Mouse (Mus musculus): ENCODE measurements at regions not wholly inside any gene's neighbourhood (a gene's known extent, or its start where the extent isn't known, plus 50 kb on each side); places are given as distances from the start of the nearest gene placed in this dataset.

DNA sequence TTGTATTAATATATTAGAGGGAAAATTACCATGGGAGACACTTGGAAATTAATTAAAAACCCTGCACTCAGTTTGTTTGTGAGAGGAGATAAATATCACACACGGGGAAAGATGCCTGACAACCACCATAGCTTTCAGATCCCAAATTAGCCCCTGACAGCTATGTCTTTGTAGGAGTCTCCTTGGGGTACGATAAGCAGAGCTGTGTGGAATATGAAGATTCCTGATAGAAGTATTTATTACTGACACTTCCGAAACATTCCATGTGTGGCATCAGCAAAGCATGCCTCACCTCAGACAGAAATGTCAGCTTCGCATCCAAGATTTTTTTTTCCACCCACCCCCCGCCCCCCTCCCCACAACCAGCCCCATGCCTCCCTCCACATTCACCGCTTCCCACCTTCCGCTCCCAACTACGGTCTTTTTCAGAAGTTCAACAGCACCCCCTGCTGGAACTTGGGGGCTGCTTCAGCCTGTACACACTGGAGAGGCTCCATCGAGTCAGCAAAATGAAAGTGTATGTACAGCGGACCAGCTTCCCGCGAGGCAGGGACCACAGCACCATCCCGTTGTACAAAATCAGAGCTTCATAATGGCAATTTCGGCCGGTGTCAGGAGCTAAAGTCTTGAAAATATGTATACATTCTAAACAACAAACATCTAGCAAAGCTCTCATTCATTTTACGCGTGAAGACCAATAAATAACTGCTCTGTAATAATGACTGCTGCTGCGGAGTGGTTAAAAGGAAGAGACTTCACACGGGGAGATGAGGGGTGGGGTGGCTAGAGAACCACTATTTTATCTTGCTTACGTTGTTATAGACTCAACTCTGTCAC is 66.7 kb downstream of the Rwdd3 start:
- no peaks in the 10 kb centered on the region for H3K9me3 ChIP-seq (replicated peaks)
- H3K36me3 ChIP-seq = no peaks in the 10 kb centered on the region
- 0 out of 2 replicates have a peak, but pooled peaks cover 3% of the 10 kb centered on the region for H3K4me1 ChIP-seq
- peak; percentile 97 for ATAC-seq (replicated peaks; ENCODE audit: low FRiP score)
- no peaks in the 10 kb centered on the region for H3K27me3 ChIP-seq
- WGBS = 29% methylated on average over 20 of the region's 20 CpGs
- no peak overlapping the region for H3K9ac ChIP-seq
- H3K4me2 ChIP-seq = peak overlapping the region; percentile 49
- no peak overlapping the region for H3K27ac ChIP-seq
- H3K4me3 ChIP-seq (replicated peaks) = peak overlapping the region; percentile 37

DNA sequence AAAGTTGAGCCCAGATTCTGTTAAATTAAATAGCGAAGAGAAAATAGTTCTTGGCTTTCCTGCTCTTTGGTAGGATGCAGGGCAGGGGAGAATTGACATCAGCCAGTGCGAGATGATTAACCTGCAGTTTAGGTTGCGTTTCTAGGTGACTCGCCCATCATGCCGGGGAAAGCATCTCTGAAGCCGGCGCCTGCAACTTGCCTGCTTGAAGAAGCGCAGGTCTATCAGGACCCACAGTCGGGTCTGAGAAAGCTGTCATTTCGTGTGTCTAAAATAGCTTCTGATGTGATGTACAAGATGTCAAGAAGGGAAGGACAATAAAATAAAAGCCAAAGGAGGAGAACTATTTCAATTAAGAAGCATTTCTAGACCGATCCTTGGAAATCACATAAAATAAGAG is 68.6 kb downstream of the Rwdd3 start:
- H3K4me1 ChIP-seq = 0 out of 2 replicates have a peak, but pooled peaks cover 3% of the 10 kb centered on the region
- WGBS = 81% methylated on average over 11 of the region's 11 CpGs
- no peaks in the 10 kb centered on the region for H3K9me3 ChIP-seq (replicated peaks)
- no peaks in the 10 kb centered on the region for H3K36me3 ChIP-seq
- H3K4me2 ChIP-seq = no peak overlapping the region
- no peak for ATAC-seq (replicated peaks; ENCODE audit: low FRiP score)
- H3K27me3 ChIP-seq = no peaks in the 10 kb centered on the region
- H3K4me3 ChIP-seq (replicated peaks) = no peak overlapping the region
- no peak overlapping the region for H3K9ac ChIP-seq
- H3K27ac ChIP-seq = no peak overlapping the region

DNA sequence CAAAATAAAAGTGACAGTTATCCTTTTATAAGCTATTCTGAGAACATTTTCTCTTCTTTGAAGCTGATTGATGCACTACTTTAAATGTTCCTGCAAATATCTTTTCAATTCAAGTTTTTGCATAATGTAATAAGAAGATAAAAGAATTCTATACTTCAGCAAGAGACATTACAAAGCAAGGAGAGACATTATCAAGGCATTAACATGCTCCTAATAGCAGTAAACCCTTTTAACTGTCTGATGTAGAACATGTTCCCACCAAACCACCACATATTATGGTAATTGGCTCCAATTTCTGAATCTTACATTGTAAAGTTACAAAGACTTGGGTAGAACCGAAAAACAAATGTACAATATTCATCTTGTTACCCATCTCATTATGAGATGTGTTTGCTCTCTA is 69.4 kb downstream of the Rwdd3 start:
- 0 out of 2 replicates have a peak, but pooled peaks cover 3% of the 10 kb centered on the region for H3K4me1 ChIP-seq
- H3K27ac ChIP-seq = no peak overlapping the region
- ATAC-seq (replicated peaks; ENCODE audit: low FRiP score) = no peak
- H3K9ac ChIP-seq = no peak overlapping the region
- 85% methylated on average over 1 of the region's 1 CpGs for WGBS
- no peaks in the 10 kb centered on the region for H3K9me3 ChIP-seq (replicated peaks)
- H3K36me3 ChIP-seq = no peaks in the 10 kb centered on the region
- H3K27me3 ChIP-seq = no peaks in the 10 kb centered on the region
- no peak overlapping the region for H3K4me2 ChIP-seq
- no peak overlapping the region for H3K4me3 ChIP-seq (replicated peaks)

DNA sequence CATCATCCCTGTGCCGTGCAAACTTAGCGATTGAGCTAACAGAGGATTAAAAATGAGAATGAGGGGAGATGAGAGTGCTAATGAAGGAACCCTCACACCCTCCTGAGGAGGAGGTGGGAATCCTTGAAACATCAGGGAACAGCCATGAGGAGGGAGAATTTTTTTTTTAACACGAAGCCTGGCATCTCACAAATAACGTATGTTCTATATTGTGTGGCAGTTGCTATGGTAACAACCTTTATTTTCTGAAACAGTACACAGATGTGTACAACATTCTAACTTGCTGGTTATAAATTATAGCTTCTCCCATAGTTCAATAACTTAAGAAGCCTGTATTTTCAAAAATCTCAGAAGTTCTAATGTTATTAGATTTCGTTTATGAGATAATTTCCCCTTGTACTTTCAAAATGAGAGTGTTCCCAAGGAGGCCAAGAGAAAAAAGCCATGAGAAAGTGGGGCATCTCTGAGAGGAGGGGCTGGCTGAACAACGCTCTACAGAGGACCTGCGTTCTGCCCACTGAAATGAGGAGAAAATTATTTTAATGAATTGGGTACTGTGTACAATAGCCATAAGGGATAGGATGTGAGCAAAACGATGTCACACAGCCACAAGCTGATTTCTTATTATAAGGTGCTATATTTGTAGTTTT is 71.2 kb downstream of the Rwdd3 start:
- Histone ChIP-seq H3K27ac (no peak overlapping the region), H3K36me3 (no peaks in the 10 kb centered on the region), H3K4me2 (no peak overlapping the region), H3K27me3 (no peaks in the 10 kb centered on the region), H3K4me3 (replicated peaks) (no peak overlapping the region), H3K4me1 (0 out of 2 replicates have a peak, but pooled peaks cover 3% of the 10 kb centered on the region), H3K9ac (no peak overlapping the region), H3K9me3 (replicated peaks) (no peaks in the 10 kb centered on the region)
- ATAC-seq (replicated peaks; ENCODE audit: low FRiP score) = no peak
- 84% methylated on average over 8 of the region's 8 CpGs for WGBS

DNA sequence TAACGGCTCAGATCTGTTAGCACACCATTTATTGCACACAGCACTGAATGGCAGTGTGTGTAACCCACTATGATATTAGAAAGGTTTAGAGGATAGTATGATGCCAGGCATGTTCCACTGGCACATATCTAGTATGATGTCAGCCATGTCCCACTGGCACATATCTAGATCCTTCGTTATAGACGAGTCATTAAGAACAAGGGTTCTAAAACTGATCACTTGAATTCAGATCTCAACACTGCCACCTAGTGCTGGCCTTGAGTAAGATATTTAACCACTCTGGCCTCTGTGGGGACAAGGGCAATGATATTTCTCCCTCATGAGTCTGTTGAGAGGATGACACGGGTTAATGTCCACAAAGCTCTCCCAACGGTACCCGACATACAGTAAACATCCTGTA is 78.0 kb downstream of the Rwdd3 start:
- no peaks in the 10 kb centered on the region for H3K36me3 ChIP-seq
- H3K27me3 ChIP-seq = no peaks in the 10 kb centered on the region
- no peak overlapping the region for H3K27ac ChIP-seq
- H3K9me3 ChIP-seq (replicated peaks) = no peaks in the 10 kb centered on the region
- ATAC-seq (replicated peaks; ENCODE audit: low FRiP score) = no peak
- H3K9ac ChIP-seq = no peak overlapping the region
- no peak overlapping the region for H3K4me3 ChIP-seq (replicated peaks)
- no peak overlapping the region for H3K4me2 ChIP-seq
- H3K4me1 ChIP-seq = no peaks in the 10 kb centered on the region
- 38% methylated on average over 6 of the region's 6 CpGs for WGBS

DNA sequence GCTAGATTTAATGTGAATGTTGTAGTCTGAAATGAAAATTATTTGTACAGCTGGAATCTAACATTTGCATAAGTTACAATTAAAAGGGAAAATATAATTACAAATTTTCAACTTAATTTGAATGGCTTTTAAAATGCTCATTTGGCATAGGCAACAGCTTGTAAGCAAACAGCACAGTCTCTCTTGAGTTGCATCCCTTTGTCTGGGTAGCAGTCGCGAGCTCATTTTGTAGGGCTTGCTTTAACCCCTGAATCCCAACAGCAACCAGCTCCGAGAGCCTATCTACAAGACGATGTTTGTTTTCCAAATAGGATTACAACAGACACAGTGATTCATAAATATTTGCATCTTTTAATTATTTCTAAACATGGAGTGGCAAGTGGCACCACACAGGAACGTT is 82.8 kb downstream of the Rwdd3 start:
- no peak for ATAC-seq (replicated peaks; ENCODE audit: low FRiP score)
- 77% methylated on average over 5 of the region's 5 CpGs for WGBS
- Histone ChIP-seq H3K4me3 (replicated peaks) (no peak overlapping the region), H3K36me3 (no peaks in the 10 kb centered on the region), H3K27ac (no peak overlapping the region), H3K4me1 (no peaks in the 10 kb centered on the region), H3K27me3 (no peaks in the 10 kb centered on the region), H3K9me3 (replicated peaks) (no peaks in the 10 kb centered on the region), H3K4me2 (no peak overlapping the region), H3K9ac (no peak overlapping the region)

DNA sequence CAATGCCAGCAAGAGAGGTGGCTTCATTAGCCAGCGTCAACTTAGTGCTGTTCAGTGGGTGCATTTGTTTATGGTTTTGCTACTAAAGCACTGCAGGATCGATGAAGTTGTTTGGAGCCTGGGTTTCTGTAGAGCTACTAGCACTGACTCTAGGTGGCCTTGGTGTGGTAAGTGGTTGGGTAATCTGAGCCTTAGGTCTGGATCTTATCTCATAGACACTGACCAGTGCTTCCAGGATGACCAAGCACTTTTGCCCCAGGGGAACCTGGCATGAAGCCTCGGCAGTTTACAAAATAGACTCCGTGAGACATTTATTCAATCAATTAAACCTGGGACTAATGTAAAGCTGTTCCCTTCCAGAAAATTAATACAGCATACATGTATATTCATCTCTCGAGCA is 102.8 kb downstream of the Rwdd3 start:
- Histone ChIP-seq H3K36me3 (no peaks in the 10 kb centered on the region), H3K27ac (no peak overlapping the region), H3K4me3 (replicated peaks) (no peak overlapping the region), H3K9me3 (replicated peaks) (no peaks in the 10 kb centered on the region), H3K4me2 (no peak overlapping the region), H3K4me1 (no peaks in the 10 kb centered on the region), H3K27me3 (no peaks in the 10 kb centered on the region), H3K9ac (no peak overlapping the region)
- no peak for ATAC-seq (replicated peaks; ENCODE audit: low FRiP score)
- WGBS = 79% methylated on average over 5 of the region's 5 CpGs

DNA sequence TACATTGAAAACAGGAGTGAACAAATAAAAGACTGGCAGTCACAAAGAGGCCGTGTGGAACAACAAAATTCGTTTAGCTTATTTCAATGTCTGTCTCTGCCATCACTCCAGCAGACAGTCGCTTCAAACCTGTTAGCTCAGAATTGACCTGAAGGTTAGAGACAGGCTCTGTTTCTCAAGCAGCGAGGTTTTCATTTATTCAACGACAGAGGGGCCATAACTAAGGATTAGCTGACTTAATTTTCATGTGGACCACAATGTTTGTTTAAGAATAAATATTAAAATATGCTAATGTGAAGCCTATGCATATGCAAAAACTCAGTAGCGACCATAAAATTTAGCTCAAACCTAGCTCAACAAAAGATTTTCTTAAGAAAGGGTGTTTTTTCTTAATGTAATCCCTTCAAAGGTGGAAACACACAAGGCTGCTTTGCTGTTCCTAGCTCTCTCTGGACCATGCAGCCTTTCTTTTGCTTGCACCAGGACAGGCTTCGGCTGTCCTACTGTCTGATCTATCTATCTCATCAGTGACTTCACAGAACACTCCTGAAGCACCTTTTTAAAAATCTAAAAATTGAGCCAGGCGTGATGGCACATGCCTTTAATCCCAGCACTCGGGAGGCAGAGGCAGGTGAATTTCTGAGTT is 135.5 kb downstream of the Rwdd3 start:
- Histone ChIP-seq H3K36me3 (no peaks in the 10 kb centered on the region), H3K9me3 (replicated peaks) (no peaks in the 10 kb centered on the region), H3K4me3 (replicated peaks) (no peak overlapping the region), H3K27me3 (no peaks in the 10 kb centered on the region), H3K4me1 (no peaks in the 10 kb centered on the region), H3K4me2 (no peak overlapping the region), H3K9ac (no peak overlapping the region), H3K27ac (no peak overlapping the region)
- 76% methylated on average over 9 of the region's 9 CpGs for WGBS
- no peak for ATAC-seq (replicated peaks; ENCODE audit: low FRiP score)

DNA sequence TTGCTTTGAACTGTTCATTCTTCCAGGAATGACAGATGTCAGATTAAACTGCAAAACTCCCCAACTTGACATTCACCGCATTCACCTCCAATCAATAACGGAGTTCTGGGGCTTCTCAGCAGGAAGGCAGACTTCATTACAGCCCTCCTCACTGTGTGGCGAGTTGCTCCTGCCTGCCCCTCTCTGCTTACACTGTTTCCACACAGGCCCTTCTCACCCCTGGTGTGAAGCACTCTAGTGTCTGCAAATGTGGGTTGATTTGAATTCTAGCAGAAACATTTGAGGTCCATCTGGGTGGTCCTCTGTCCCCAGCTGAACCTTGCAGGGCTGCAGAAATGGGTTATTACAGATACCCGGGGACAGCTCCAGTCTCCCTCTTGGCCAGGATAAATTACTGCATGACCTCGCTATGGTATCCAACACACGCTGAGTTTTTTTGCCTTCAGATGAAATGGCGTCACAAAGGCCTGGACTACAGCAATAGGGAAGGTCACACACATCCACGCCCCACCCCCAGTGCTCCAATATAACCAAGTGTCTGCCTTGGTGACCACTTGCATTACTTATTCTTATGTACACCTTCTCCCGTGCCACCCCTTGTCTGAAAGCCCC is 145.8 kb downstream of the Rwdd3 start:
- no peak for ATAC-seq (replicated peaks; ENCODE audit: low FRiP score)
- H3K27ac ChIP-seq = no peak overlapping the region
- no peak overlapping the region for H3K4me2 ChIP-seq
- H3K36me3 ChIP-seq = no peaks in the 10 kb centered on the region
- H3K4me3 ChIP-seq (replicated peaks) = no peak overlapping the region
- no peaks in the 10 kb centered on the region for H3K4me1 ChIP-seq
- H3K9ac ChIP-seq = no peak overlapping the region
- 63% methylated on average over 9 of the region's 9 CpGs for WGBS
- H3K27me3 ChIP-seq = no peaks in the 10 kb centered on the region
- no peaks in the 10 kb centered on the region for H3K9me3 ChIP-seq (replicated peaks)

DNA sequence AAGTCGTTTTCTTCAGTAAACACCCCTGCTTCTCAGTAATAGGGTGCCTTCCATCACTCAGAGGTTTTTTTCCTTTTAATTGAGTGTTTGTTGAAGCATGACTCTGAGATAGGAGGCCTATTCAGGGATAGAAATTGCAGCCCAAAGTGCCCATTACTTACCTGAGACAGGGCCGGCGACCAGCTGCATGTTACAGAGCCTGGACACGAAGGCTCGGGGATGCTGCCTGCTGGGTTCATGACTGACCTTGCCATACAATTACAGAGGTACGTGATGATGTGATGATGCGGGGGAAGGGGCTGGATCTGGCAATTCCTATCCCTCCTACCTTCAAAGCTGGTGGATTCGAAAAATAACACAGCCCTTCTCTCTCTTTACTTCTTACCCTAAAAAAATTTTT is 146.7 kb downstream of the Rwdd3 start:
- Histone ChIP-seq H3K4me1 (no peaks in the 10 kb centered on the region), H3K9me3 (replicated peaks) (no peaks in the 10 kb centered on the region), H3K4me3 (replicated peaks) (no peak overlapping the region), H3K27me3 (no peaks in the 10 kb centered on the region), H3K4me2 (no peak overlapping the region), H3K9ac (no peak overlapping the region), H3K27ac (no peak overlapping the region), H3K36me3 (no peaks in the 10 kb centered on the region)
- ATAC-seq (replicated peaks; ENCODE audit: low FRiP score) = no peak; the same call in 1 of the 2 replicates
- WGBS = 45% methylated on average over 8 of the region's 8 CpGs

DNA sequence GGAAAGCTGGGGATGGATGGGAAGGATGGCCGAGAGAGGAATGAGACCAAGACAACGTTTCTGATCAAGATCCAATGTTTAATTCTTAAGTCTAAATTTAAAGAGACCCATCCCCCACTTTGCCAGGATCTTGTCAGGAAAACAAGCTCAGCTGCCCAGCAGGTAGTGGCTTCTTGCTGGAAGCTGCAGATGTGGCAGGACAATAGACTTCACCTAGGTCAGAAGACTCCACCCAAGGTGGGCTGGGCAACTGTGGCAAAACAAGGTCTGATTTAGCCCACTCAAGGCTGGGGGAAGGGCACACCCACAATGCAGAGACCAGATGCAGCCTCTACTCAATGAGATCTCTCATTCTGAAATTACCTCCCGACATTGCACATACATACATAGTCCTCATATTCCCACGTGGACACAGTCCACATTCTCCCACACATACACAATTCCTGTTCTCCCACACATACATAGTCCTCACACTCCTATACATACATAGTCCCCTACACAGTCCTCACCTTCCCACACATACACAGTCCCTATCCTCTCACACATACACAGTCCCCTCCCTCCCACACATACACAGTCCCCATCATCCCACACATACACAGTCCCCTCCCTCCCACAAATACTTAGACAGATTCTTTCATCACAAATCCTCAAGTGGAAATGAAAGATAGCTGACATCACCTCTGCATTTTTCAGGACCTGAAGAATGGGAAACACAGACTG is 150.2 kb downstream of the Rwdd3 start:
- WGBS = 86% methylated on average over 4 of the region's 4 CpGs

More for the DNA sequence above, 150.2 kb downstream of the Rwdd3 start:
- Histone ChIP-seq H3K9ac (no peak overlapping the region), H3K36me3 (no peaks in the 10 kb centered on the region), H3K27me3 (no peaks in the 10 kb centered on the region), H3K4me3 (replicated peaks) (no peak overlapping the region), H3K4me2 (no peak overlapping the region), H3K9me3 (replicated peaks) (no peaks in the 10 kb centered on the region), H3K4me1 (no peaks in the 10 kb centered on the region), H3K27ac (no peak overlapping the region)
- ATAC-seq (replicated peaks; ENCODE audit: low FRiP score) = peak; percentile 58

Measured in kidney, embryonic 15.5 days (tissue).